Mouse (Mus musculus) CD4-positive, CD25-positive, alpha-beta regulatory T cell, adult 9 weeks (primary cell): Measurements from ENCODE around the gene Necab3. TPM values are rescaled to one million over a fixed set of nuclear protein-coding genes. Genes with fewer than 3 reads are reported as not detected.

Experiments used
- polyA plus RNA-seq: library from polyadenylated mRNA; unstranded; fragments of 100-300 nt; shearing (Covaris generic); gene quantifications from one replicate; pipeline ENCODE4 v1.2.1, GENCODE M21; 2017

Necab3 gene
- polyA plus RNA-seq: 0.66 TPM

DNA sequence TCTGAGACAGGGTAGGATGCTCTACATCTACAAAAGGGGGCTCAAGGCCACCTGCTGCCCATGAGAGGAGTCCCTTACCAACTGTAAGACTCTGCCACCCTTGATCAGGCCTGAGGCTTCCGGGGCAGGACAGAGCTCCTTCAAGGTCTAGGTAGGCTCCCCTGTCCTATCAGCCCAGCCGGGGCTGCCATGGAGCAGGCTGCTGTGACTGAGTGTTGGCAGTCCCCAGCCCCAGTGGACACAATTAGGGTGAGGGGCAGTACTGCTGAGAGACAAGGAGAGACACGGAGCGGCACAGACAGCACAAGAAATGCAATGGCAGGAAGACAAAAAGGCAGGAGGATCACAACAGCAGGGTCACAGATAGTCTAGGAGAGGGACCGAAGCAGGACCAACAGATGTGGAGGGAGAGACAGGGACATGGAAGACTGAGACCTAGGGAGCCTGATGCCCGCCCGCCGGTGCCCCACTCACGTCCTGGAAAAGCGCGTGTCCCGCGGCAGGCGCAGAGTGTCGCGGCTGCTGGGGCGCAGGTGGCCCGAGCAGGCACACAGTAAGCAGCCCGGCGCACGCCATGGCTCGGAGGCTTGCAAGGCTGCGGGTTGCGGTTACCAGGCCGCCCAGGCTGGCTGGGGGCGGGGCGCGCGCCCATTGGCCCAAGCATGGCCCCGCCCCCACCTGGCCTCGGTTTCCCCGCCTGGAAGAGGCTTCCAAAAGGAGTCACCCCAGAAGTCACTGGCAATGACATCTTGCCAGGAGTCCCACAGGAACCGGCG, at the start of gene Necab3:
Gene Necab3, minus strand, starts transcription at position 627 of the 776 bp plus-strand sequence.

DNA sequence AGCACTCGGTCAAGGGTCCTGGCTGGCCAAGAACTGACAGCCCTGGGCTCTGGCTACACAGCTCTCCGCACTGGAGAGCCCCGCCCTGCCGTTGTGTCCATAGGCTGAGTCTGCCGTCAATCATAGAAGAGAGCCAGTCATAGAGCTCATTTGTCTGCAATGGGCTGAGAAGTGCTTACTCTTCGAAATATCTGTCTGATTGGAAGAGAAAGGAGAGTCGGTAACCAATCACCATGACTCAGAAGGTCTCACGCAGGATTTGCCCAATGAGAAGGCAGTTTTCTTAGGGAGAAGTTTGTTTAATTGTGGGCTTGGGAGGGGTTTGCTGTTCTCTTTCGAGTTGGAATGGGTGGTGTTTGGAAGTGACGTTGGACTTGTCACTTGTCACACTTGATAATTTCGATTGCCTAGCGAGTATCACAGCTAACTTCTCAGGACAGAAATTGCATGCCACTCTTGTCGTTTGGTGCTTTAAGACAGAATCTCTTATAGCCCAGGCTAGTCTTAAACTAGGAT, 45.0 kb upstream of the Necab3 start, which contains the start of gene Pxmp4:
Gene Pxmp4, minus strand, starts transcription at position 71 of the 516 bp plus-strand sequence.

DNA sequence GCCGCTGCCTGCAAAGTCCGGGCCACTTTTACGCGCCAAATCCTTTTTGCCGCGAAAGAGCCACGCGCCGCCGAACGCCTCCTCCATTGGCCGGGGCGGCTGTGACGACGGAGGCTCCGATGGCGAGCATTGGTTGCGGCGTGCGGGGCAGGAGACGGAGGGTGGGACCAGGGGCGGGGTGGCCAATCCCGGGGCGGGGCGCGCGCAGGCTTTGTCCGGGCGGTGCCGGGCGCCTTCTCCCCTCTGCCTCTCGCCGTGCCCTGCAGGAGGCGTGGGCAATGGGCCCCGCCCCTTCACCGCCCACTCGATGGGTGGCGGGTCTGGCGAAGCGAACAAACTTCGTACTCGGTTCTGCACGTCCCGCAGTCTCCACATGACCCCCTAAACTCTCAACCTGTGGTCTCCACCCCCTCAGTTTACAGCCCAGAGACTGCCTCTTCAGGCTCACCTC, 11.2 kb upstream of the Necab3 start, which contains the start of gene E2f1:
Gene E2f1, minus strand, starts transcription at position 57 of the 451 bp plus-strand sequence.

DNA sequence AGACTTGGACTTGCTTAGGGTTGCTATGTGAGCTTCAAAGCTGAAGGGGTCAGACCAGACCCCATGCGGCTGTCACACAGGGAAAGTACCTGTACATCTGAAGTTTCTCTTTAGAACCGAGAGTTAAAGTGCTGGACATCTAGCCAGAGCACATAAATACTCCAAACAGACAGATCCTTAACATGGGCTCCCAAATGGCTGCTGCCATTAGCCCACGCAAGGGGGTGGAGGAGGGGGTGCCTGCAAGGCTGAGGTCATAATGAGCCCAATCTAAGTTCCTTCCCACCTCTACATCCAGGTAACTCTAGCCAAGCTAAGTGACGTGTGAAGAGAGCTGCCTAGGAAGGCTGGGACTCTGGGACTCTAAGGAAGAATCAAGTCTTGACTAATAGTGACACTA, 7.2 kb downstream of the Necab3 start, which contains the start of gene Actl10:
Gene Actl10, plus strand, starts transcription at position 301 of the 400 bp plus-strand sequence.

DNA sequence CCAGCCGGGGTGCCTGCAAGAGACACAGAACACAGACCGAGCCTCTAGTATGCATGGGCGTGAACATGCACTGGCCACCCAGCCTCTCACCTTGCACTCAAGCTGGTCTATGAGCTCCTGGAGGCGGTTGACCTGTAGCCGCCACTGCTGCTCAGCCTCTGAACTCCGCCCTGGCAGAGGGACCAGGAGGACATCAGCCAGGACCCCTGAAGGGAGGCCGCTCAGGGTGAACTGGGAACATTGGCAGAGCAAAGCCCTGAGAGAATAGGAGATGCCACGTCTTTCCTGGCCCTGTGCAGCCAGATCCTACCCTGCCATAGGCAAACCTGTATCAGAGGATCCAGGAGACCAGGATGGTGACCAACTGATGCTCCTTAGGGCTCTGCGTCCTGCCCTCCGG, 12.0 kb downstream of the Necab3 start, which contains the start of gene 1700003F12Rik:
Gene 1700003F12Rik, plus strand, starts transcription at position 375 of the 400 bp plus-strand sequence.

Other genes starting within 250 kb of the Necab3 start
- gene Cdk5rap1, start 185.9 kb downstream of the Necab3 start, polyA plus RNA-seq: 37.6 TPM
- not detected for gene Snta1, start 150.8 kb downstream of the Necab3 start, polyA plus RNA-seq
- 13.9 TPM for gene Cbfa2t2, start 122.4 kb downstream of the Necab3 start, polyA plus RNA-seq
- gene 1700003F12Rik, start 11.8 kb downstream of the Necab3 start, polyA plus RNA-seq: not detected
- not detected for gene Actl10, start 7.1 kb downstream of the Necab3 start, polyA plus RNA-seq
- 0.65 TPM for gene E2f1, start 11.0 kb upstream of the Necab3 start, polyA plus RNA-seq
- 31.1 TPM for gene Pxmp4, start 44.8 kb upstream of the Necab3 start, polyA plus RNA-seq
- gene Zfp341, start 54.4 kb upstream of the Necab3 start, polyA plus RNA-seq: 0.45 TPM
- not detected for gene 4930519P11Rik, start 54.5 kb upstream of the Necab3 start, polyA plus RNA-seq
- gene Chmp4b, start 92.8 kb upstream of the Necab3 start, polyA plus RNA-seq: 5.7 TPM
- not detected for gene Gm14214, start 211.1 kb upstream of the Necab3 start, polyA plus RNA-seq
- 18.0 TPM for gene Raly, start 232.2 kb upstream of the Necab3 start, polyA plus RNA-seq
- gene a, start 232.5 kb upstream of the Necab3 start, polyA plus RNA-seq: not detected